Mouse (Mus musculus): ENCODE results near the gene Defa36. TPM values are rescaled to one million over a fixed set of nuclear protein-coding genes. Genes with fewer than 3 reads are reported as not detected.
"Not testable (repeated sequence)": the region's sequence is repeated elsewhere in the genome, so short reads cannot be mapped to it uniquely, and the experiment has no call there.

Gene Defa36
- not detected for total RNA-seq (2021)

DNA sequence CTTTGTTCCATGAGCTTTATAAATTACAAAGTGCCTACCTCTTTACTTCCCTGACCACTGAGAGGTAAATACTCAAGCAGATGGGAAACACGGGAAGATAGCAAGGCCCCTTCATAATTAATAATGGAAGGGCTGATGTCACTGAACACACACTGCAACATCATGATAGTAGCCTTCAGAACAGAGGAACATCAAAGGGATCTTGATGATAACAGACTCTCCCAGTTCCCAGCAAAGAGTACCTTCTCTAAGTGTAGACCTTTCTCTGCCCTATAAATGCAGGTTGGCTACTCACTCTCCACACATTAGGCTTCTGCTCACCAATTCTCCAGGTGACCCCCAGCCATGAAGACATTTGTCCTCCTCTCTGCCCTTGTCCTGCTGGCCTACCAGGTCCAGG, at the start of gene Defa36:
Defa36 (plus strand) TSS at position 301 of the 400 bp plus-strand sequence.
- DNase-seq: not testable (repeated sequence)

DNA sequence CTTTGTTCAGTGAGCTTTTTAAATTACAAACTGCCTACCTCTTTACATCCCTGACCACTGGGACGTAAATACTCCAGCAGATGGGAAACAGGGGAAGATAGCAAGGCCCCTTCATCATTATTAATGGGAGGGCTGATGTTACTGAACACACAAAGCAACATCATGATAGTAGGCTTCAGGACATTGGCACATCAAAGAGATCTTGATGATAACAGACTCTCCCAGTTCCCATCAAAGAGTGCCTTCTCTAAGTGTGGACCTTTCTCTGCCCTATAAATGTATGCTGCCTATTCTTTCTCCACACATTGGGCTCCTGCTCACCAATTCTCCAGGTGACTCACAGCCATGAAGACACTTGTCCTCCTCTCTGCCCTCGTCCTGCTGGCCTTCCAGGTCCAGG, 49.0 kb upstream of the Defa36 start, which contains the start of gene Defa2:
Defa2 (plus strand) TSS at position 301 of the 400 bp plus-strand sequence.
- not testable (repeated sequence) for DNase-seq

DNA sequence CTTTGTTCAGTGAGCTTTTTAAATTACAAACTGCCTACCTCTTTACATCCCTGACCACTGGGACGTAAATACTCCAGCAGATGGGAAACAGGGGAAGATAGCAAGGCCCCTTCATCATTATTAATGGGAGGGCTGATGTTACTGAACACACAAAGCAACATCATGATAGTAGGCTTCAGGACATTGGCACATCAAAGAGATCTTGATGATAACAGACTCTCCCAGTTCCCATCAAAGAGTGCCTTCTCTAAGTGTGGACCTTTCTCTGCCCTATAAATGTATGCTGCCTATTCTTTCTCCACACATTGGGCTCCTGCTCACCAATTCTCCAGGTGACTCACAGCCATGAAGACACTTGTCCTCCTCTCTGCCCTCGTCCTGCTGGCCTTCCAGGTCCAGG, 35.7 kb upstream of the Defa36 start, which contains the start of gene Defa33:
Defa33 (plus strand) TSS at position 301 of the 400 bp plus-strand sequence.
- DNase-seq: not testable (repeated sequence)

DNA sequence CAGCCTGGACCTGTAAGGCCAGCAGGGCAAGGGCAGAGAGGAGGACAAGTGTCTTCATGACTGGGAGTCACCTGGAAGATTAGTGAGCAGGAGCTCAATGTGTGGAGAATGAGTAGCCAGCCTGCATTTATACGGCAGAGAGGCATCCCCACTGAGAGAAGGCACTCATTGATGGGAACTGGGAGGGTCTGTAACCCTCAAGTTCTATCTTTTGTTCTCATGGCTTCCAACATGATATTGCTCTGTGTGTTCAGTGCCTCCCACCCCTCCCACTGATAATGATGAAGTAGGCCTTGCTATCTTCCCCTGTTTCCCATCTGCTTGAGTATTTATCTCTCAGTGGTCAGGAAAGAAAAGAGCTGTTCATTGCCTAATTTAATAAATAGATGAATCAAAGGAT, 29.2 kb downstream of the Defa36 start, which contains the start of gene Gm7849:
Gm7849 (minus strand) TSS at position 101 of the 400 bp plus-strand sequence.
- not testable (repeated sequence) for DNase-seq

Other genes with a start within 250 kb of the Defa36 start
- not detected for gene Defa31, start 235.8 kb upstream of the Defa36 start, total RNA-seq (2021)
- not detected for gene Gm15293, start 225.8 kb upstream of the Defa36 start, total RNA-seq (2021)
- gene Gm15292, start 177.7 kb upstream of the Defa36 start, total RNA-seq (2021): not detected
- not detected for gene Defa27, start 111.9 kb upstream of the Defa36 start, total RNA-seq (2021)
- not detected for gene Defa29, start 100.4 kb upstream of the Defa36 start, total RNA-seq (2021)
- gene Defa2, start 48.9 kb upstream of the Defa36 start, total RNA-seq (2021): not detected
- not detected for gene Defa33, start 35.6 kb upstream of the Defa36 start, total RNA-seq (2021)
- gene Gm7849, start 29.1 kb downstream of the Defa36 start, total RNA-seq (2021): not detected
- not detected for gene Defa20, start 81.8 kb downstream of the Defa36 start, total RNA-seq (2021)
- not detected for gene Defa32, start 101.6 kb downstream of the Defa36 start, total RNA-seq (2021)
- gene Defa37, start 138.0 kb downstream of the Defa36 start, total RNA-seq (2021): not detected
- not detected for gene Defa28, start 155.6 kb downstream of the Defa36 start, total RNA-seq (2021)
- gene Gm7861, start 167.1 kb downstream of the Defa36 start, total RNA-seq (2021): not detected
- gene Defa26, start 190.8 kb downstream of the Defa36 start, total RNA-seq (2021): not detected
- gene Defa17, start 228.4 kb downstream of the Defa36 start, total RNA-seq (2021): not detected
- not detected for gene Defa34, start 238.4 kb downstream of the Defa36 start, total RNA-seq (2021)